Mouse (Mus musculus): Measurements from ENCODE around the gene Dot1l.

GRCm38 (mm10) chr10:80784871-80785270 lies 29.9 kb downstream of the Dot1l start:
- TF ChIP-seq EP300 (IDR thresholded peaks at IDR 0.05; ENCODE audit: low read depth): no peak
- no peak for TF ChIP-seq CTCF (IDR thresholded peaks at IDR 0.05; ENCODE audit: low read depth)

Measured in liver, postnatal 0 days (tissue).